Mouse (Mus musculus): ENCODE measurements around the gene Rmi2. TPM values are rescaled to one million over a fixed set of nuclear protein-coding genes. Genes with fewer than 3 reads are reported as not detected.

Rmi2 gene
- polyA plus RNA-seq, 1 experiment: 3.8 TPM

DNA sequence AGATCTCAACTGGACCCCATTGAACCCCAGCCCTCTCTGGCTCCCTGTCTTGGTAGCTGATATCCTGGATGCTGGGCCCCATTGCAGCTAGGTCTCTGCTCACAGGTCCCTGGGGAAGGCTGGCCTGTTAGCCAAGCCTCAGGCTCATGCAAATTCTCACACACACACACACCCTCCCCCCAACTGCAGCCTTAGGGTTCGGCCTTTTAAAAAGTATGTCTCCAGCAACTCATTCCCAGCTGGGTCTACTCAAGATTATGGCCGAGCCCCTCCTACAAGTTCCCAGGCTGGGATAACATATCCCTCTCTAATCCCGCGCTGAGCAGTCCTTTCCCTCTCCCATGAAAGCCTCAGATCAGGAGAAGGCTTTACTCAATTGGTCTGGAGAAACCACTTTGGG lies 13.5 kb upstream of the Rmi2 start:
- no peak overlapping the region for H3K9ac ChIP-seq (ENCODE audit: low read depth, poor library complexity, severe bottlenecking)
- H3K4me1 ChIP-seq (ENCODE audit: control insufficient read depth, insufficient read depth, low read length): no peaks in the 10 kb centered on the region
- no peaks in the 10 kb centered on the region for H3K36me3 ChIP-seq (ENCODE audit: control insufficient read depth, insufficient read depth, low read length, poor library complexity, severe bottlenecking)
- H3K9me3 ChIP-seq (replicated peaks; ENCODE audit: control insufficient read depth, insufficient read depth, low read length, poor library complexity, severe bottlenecking): no peaks in the 10 kb centered on the region
- no peaks in the 10 kb centered on the region for H3K27me3 ChIP-seq (ENCODE audit: control insufficient read depth, insufficient read depth, low read length, poor library complexity, severe bottlenecking)
- no peak for TF ChIP-seq CTCF (IDR thresholded peaks at IDR 0.05; ENCODE audit: low read depth, low read length)
- no peak for TF ChIP-seq POLR2A (IDR thresholded peaks at IDR 0.05; ENCODE audit: insufficient read depth, low read length)
- no peak for TF ChIP-seq EP300 (IDR thresholded peaks at IDR 0.05; ENCODE audit: insufficient read depth, low read depth, low read length)
- H3K4me3 ChIP-seq (ENCODE audit: low read depth, low read length): no peak overlapping the region
- no peak overlapping the region for H3K27ac ChIP-seq (ENCODE audit: insufficient read depth, low read length)

DNA sequence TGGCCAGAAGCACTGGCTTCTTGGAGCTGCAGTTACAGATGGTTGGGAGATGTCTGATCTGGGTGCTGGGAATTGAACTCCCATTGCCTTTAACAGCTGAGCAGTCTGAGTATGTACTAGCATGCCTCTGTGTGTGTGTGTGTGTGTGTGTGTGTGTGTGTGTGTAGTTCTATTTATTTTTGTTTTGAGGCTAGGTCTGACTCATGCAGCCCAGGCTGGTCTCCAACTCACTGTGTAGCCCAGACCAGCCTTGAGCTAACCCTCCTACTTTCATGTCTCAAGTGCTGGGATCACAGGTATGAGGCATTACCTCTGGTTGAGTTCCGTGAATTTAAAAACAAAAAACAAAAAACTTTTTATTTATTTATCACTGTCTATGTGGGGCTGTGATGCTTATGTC lies 10.3 kb upstream of the Rmi2 start:
- no peak overlapping the region for H3K9ac ChIP-seq (ENCODE audit: low read depth, poor library complexity, severe bottlenecking)
- TF ChIP-seq EP300 (IDR thresholded peaks at IDR 0.05; ENCODE audit: insufficient read depth, low read depth, low read length) (no peak), CTCF (IDR thresholded peaks at IDR 0.05; ENCODE audit: low read depth, low read length) (no peak), POLR2A (IDR thresholded peaks at IDR 0.05; ENCODE audit: insufficient read depth, low read length) (no peak)
- H3K4me1 ChIP-seq (ENCODE audit: control insufficient read depth, insufficient read depth, low read length): no peaks in the 10 kb centered on the region

DNA sequence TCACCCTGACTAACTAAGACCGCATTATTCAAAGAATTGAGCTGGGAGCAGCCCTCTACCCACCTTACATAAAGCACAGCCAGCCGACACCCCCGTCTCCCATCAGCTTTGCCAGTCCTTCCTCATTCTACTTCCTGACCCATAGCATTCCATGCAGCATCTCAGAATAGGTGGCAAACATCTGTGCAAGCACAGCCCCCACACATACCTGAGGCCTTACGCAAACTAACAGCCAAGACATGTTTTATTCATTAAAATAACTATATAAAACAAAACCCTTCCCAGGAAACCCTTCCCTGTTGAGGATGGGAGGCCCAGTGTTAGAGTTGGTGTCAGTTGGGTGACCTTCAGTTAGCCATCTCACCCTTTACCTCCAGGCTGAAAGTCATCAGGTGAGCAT lies 9.0 kb upstream of the Rmi2 start:
- Histone ChIP-seq H3K4me3 (ENCODE audit: low read depth, low read length) (no peak overlapping the region), H3K36me3 (ENCODE audit: control insufficient read depth, insufficient read depth, low read length, poor library complexity, severe bottlenecking) (no peaks in the 10 kb centered on the region), H3K9ac (ENCODE audit: low read depth, poor library complexity, severe bottlenecking) (no peak overlapping the region), H3K27me3 (ENCODE audit: control insufficient read depth, insufficient read depth, low read length, poor library complexity, severe bottlenecking) (no peaks in the 10 kb centered on the region), H3K4me1 (ENCODE audit: control insufficient read depth, insufficient read depth, low read length) (no peaks in the 10 kb centered on the region), H3K9me3 (replicated peaks; ENCODE audit: control insufficient read depth, insufficient read depth, low read length, poor library complexity, severe bottlenecking) (no peaks in the 10 kb centered on the region), H3K27ac (ENCODE audit: insufficient read depth, low read length) (no peak overlapping the region)
- TF ChIP-seq CTCF (IDR thresholded peaks at IDR 0.05; ENCODE audit: low read depth, low read length): no peak
- TF ChIP-seq POLR2A (IDR thresholded peaks at IDR 0.05; ENCODE audit: insufficient read depth, low read length): no peak
- no peak for TF ChIP-seq EP300 (IDR thresholded peaks at IDR 0.05; ENCODE audit: insufficient read depth, low read depth, low read length)

More for the DNA sequence above, 10.3 kb upstream of the Rmi2 start:
- Histone ChIP-seq H3K4me3 (ENCODE audit: low read depth, low read length) (no peak overlapping the region), H3K36me3 (ENCODE audit: control insufficient read depth, insufficient read depth, low read length, poor library complexity, severe bottlenecking) (no peaks in the 10 kb centered on the region), H3K9me3 (replicated peaks; ENCODE audit: control insufficient read depth, insufficient read depth, low read length, poor library complexity, severe bottlenecking) (no peaks in the 10 kb centered on the region), H3K27me3 (ENCODE audit: control insufficient read depth, insufficient read depth, low read length, poor library complexity, severe bottlenecking) (no peaks in the 10 kb centered on the region), H3K27ac (ENCODE audit: insufficient read depth, low read length) (no peak overlapping the region)

DNA sequence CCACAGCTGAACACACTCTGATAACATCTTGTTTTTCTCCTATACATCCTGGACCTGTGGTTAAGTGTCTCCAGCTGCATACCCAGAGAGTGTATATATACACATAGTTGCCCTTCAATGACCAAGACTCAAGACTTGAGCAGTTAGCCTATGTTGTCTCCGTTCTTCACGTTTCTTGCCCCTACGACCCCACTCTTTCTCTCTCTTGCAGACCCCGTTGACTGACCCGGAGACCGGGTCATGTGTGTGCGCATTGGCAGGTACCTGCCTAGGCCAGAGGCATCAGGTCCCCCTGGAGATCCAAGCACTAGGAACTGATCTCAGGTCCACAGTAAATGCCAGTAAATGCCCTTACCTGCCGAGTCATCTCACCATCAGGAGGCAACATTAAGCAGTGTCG lies 7.6 kb upstream of the Rmi2 start:
- Histone ChIP-seq H3K27me3 (ENCODE audit: control insufficient read depth, insufficient read depth, low read length, poor library complexity, severe bottlenecking) (no peaks in the 10 kb centered on the region), H3K9ac (ENCODE audit: low read depth, poor library complexity, severe bottlenecking) (no peak overlapping the region), H3K36me3 (ENCODE audit: control insufficient read depth, insufficient read depth, low read length, poor library complexity, severe bottlenecking) (no peaks in the 10 kb centered on the region), H3K4me1 (ENCODE audit: control insufficient read depth, insufficient read depth, low read length) (no peaks in the 10 kb centered on the region), H3K27ac (ENCODE audit: insufficient read depth, low read length) (no peak overlapping the region), H3K9me3 (replicated peaks; ENCODE audit: control insufficient read depth, insufficient read depth, low read length, poor library complexity, severe bottlenecking) (no peaks in the 10 kb centered on the region), H3K4me3 (ENCODE audit: low read depth, low read length) (no peak overlapping the region)
- TF ChIP-seq EP300 (IDR thresholded peaks at IDR 0.05; ENCODE audit: insufficient read depth, low read depth, low read length) (no peak), CTCF (IDR thresholded peaks at IDR 0.05; ENCODE audit: low read depth, low read length) (no peak), POLR2A (IDR thresholded peaks at IDR 0.05; ENCODE audit: insufficient read depth, low read length) (no peak)

DNA sequence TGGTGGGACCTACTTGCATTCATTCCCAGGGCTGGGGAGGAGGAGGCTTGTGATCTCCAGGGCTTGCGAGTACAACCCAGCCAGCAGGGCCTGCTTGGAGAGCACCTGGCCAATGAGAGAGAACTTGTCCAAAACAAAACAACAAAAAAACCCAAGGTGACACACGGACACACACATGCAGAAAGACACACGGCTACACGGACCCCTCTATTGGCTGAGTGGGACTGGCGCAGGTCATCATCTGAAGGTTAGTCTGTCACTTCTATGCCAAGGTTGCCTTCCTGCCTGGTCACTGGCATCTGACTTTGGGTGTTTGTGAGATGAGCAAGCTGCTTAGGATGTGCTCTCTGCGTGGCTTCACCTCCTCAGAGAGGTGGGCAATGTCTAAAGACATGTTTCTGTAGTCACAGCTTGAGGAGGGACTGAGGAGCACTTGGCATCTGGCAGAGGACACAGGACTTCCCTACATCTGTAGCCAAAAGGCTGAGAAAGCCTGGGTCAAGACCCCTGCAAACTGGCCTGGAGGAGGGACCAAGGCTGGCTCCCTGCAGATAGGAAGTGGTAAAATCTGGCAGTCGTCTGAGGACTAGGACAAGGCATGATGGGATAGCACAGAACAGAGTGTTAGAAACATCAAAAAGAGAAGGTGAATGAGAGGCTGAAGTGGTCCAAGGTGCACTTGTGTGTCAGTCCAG lies 6.9 kb upstream of the Rmi2 start:
- TF ChIP-seq CTCF (IDR thresholded peaks at IDR 0.05; ENCODE audit: low read depth, low read length) (no peak), EP300 (IDR thresholded peaks at IDR 0.05; ENCODE audit: insufficient read depth, low read depth, low read length) (no peak), POLR2A (IDR thresholded peaks at IDR 0.05; ENCODE audit: insufficient read depth, low read length) (no peak)
- H3K27ac ChIP-seq (ENCODE audit: insufficient read depth, low read length): no peak overlapping the region

DNA sequence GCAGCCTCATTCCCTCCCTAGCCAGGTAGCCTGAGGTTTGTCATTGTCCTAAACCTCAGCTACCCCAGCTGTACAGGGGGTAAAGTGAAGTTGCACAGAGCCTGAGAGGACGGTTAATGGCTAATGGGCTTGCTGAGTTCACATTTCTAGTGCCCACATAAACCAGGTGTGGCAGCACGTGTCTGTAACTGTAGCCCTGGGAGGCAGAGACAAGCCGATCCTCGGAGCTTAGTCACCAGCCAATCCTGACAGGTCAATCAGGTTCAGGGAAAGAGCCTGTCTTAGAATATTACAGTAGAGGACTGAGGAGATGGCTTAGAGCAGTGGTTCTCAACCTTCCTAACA lies 6.4 kb upstream of the Rmi2 start:
- no peaks in the 10 kb centered on the region for H3K9me3 ChIP-seq (replicated peaks; ENCODE audit: control insufficient read depth, insufficient read depth, low read length, poor library complexity, severe bottlenecking)

More for the DNA sequence above, 6.9 kb upstream of the Rmi2 start:
- H3K9me3 ChIP-seq (replicated peaks; ENCODE audit: control insufficient read depth, insufficient read depth, low read length, poor library complexity, severe bottlenecking): no peaks in the 10 kb centered on the region
- H3K9ac ChIP-seq (ENCODE audit: low read depth, poor library complexity, severe bottlenecking): no peak overlapping the region
- H3K36me3 ChIP-seq (ENCODE audit: control insufficient read depth, insufficient read depth, low read length, poor library complexity, severe bottlenecking): no peaks in the 10 kb centered on the region
- no peaks in the 10 kb centered on the region for H3K4me1 ChIP-seq (ENCODE audit: control insufficient read depth, insufficient read depth, low read length)
- H3K27me3 ChIP-seq (ENCODE audit: control insufficient read depth, insufficient read depth, low read length, poor library complexity, severe bottlenecking): no peaks in the 10 kb centered on the region
- H3K4me3 ChIP-seq (ENCODE audit: low read depth, low read length): no peak overlapping the region

More for the DNA sequence above, 6.4 kb upstream of the Rmi2 start:
- Histone ChIP-seq H3K4me1 (ENCODE audit: control insufficient read depth, insufficient read depth, low read length) (no peaks in the 10 kb centered on the region), H3K27me3 (ENCODE audit: control insufficient read depth, insufficient read depth, low read length, poor library complexity, severe bottlenecking) (no peaks in the 10 kb centered on the region), H3K4me3 (ENCODE audit: low read depth, low read length) (no peak overlapping the region), H3K27ac (ENCODE audit: insufficient read depth, low read length) (no peak overlapping the region), H3K9ac (ENCODE audit: low read depth, poor library complexity, severe bottlenecking) (no peak overlapping the region), H3K36me3 (ENCODE audit: control insufficient read depth, insufficient read depth, low read length, poor library complexity, severe bottlenecking) (no peaks in the 10 kb centered on the region)
- TF ChIP-seq POLR2A (IDR thresholded peaks at IDR 0.05; ENCODE audit: insufficient read depth, low read length) (no peak), CTCF (IDR thresholded peaks at IDR 0.05; ENCODE audit: low read depth, low read length) (no peak), EP300 (IDR thresholded peaks at IDR 0.05; ENCODE audit: insufficient read depth, low read depth, low read length) (no peak)
